Mouse (Mus musculus) ES-E14 (cell line): ENCODE data around the gene Cela1.

ENCODE experiments used
- CHD2 ChIP-seq: IDR thresholded peaks from 2 replicates; pipeline ENCODE4 v1.6.1; 2014; ENCODE audit warnings: mild to moderate bottlenecking, low read depth, low read length, inconsistent platforms
- HCFC1 ChIP-seq: IDR thresholded peaks from 2 replicates; pipeline ENCODE4 v1.6.1; 2012; ENCODE audit warnings: low read length, inconsistent platforms, borderline replicate concordance; ENCODE audit not compliant: insufficient read depth
- MAFK ChIP-seq: IDR thresholded peaks from 2 replicates; pipeline ENCODE4 v1.6.1; 2014; ENCODE audit warnings: mild to moderate bottlenecking, low read depth, low read length, inconsistent platforms; ENCODE audit not compliant: insufficient read depth
- ZC3H11A ChIP-seq: IDR thresholded peaks from 2 replicates; pipeline ENCODE4 v1.6.1; 2012; ENCODE audit warnings: low read depth, mild to moderate bottlenecking, inconsistent platforms, low read length, borderline replicate concordance
- ZNF384 ChIP-seq: IDR thresholded peaks from 2 replicates; pipeline ENCODE4 v1.6.1; 2012; ENCODE audit warnings: low read depth, low read length, inconsistent platforms

- TF ChIP-seq CHD2 = no peak
- TF ChIP-seq ZNF384 = no peak
- no peak for TF ChIP-seq ZC3H11A
- no peak for TF ChIP-seq HCFC1
- TF ChIP-seq MAFK = no peak
Measured at GRCm38 (mm10) chr15:100729281-100729985, 41.7 kb upstream of the Cela1 start, which contains the start of gene Galnt6.
